Mouse (Mus musculus) E14TG2a.4 (cell line): ENCODE measurements around the gene Ms4a10.

ENCODE experiments used
- H3K27me3 ChIP-seq: 2 replicates; pipeline ENCODE4 v1.6.1; 2014; ENCODE audit warnings: low read length, control low read depth; ENCODE audit not compliant: insufficient read depth
- H3K36me3 ChIP-seq: 2 replicates; pipeline ENCODE4 v1.6.1; 2014; ENCODE audit warnings: low read length, control low read depth; ENCODE audit not compliant: insufficient read depth
- H3K4me1 ChIP-seq: replicated peaks from 2 replicates; pipeline ENCODE4 v1.6.1; 2014; ENCODE audit warnings: low read depth, low read length, control low read depth
- H3K4me3 ChIP-seq: replicated peaks from 2 replicates; pipeline ENCODE4 v1.5.1; 2014; ENCODE audit warnings: mild to moderate bottlenecking, low read length
- H3K9me3 ChIP-seq: 2 replicates; pipeline ENCODE4 v1.6.1; 2014; ENCODE audit warnings: low read length, control low read depth
- CTCF ChIP-seq: conservative IDR thresholded peaks from 2 replicates; pipeline ENCODE4 v1.5.1; 2014; ENCODE audit warnings: low read length
- NANOG ChIP-seq: IDR thresholded peaks from 2 replicates; pipeline ENCODE4 v1.6.1; 2014; ENCODE audit warnings: borderline replicate concordance, low read length, mixed read lengths
- POU5F1 ChIP-seq: IDR thresholded peaks from 2 replicates; pipeline ENCODE4 v1.6.1; 2014; ENCODE audit warnings: low read length, borderline replicate concordance

Gene Ms4a10

DNA sequence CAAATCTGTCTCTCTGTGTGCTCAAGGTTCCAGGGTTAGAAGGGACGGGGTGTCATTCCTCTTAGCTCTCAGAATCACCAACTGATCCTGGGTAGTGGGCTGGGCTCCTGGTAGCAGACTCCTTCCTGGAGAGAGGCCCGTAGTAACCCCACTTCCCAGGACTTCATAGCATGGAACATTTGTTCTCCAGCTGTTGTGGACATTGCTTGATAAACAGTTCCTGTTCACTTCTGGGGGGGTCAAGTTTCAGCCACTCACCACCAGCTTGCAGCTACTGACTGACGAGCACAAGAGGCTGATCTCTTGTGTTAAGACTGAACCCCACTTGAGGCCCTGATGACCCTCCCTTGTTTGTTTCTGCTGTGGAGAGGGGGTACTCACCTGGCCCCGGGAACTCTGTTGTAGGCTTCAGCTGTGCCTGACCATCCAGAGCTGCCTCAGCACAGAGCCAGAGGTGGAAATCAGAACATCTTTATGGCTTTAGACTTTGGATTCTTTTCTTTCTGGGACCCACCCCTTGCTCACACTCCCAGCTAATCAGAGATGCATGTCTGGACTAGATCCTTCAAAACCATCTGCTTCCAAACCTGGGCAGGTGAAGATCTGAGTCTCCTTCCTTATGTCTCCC is at the start of gene Ms4a10:
Ms4a10 (minus strand) TSS at position 433 of the 628 bp plus-strand sequence.
- Histone ChIP-seq H3K4me3 (peak within 1 kb of the TSS; percentile 43), H3K36me3 (no peaks in the 10 kb centered on the region), H3K9me3 (peaks cover 6% of the 10 kb centered on the region), H3K27me3 (peaks cover 6% of the 10 kb centered on the region; the same call in 1 of the 2 replicates), H3K4me1 (peaks cover 53% of the 10 kb centered on the region)
- no peak for TF ChIP-seq POU5F1
- no peak for TF ChIP-seq NANOG
- no peak for TF ChIP-seq CTCF

DNA sequence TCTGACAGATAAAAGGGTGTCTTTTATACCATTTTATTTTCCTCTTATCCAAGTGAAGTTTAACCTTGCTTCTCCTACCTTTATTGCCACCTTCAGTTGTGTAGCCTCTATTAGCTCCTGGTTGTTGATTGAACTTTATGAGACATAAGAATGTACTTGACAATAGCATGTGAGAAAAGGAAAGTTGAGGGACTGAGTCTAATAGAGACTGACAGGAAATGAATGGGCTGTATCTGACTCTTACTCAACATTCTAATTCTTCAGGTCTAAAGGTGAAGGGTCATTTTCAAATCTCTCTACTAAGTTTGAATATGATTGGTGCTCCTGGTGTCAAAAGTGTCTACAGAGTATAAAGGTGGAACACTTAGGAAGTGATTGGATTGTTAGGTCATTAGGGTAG is 47.9 kb upstream of the Ms4a10 start:
- Histone ChIP-seq H3K4me1 (peaks cover 5% of the 10 kb centered on the region; the same call in 1 of the 2 replicates), H3K36me3 (no peaks in the 10 kb centered on the region), H3K9me3 (peaks cover 4% of the 10 kb centered on the region), H3K4me3 (no peak overlapping the region), H3K27me3 (0 out of 2 replicates have a peak, but pooled peaks cover 2% of the 10 kb centered on the region)
- no peak for TF ChIP-seq NANOG
- no peak for TF ChIP-seq POU5F1
- no peak for TF ChIP-seq CTCF

DNA sequence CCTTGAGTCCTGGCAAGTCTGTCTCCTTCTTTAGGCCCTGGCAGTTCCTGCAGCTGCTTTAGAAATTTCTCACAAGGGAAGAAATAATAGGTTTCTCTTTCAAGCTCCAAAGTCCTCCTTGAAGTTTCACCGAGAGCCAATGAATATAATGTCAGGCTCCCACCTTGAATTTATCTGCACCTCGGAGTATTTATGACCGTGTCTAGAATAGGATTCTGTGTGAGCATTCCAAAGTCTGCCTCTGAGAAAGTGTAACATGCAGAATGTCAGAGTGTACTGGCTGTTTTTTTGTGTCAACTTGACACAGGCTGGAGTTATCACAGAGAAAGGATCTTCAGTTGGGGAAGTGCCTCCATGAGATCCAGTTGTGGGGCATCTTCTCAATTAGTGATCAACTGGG is 43.4 kb upstream of the Ms4a10 start, which contains the start of gene Ms4a18:
Ms4a18 (minus strand) TSS at position 141 of the 400 bp plus-strand sequence.
- Histone ChIP-seq H3K36me3 (no peaks in the 10 kb centered on the region), H3K4me3 (no peak within 1 kb of the TSS), H3K27me3 (0 out of 2 replicates have a peak, but pooled peaks cover 2% of the 10 kb centered on the region), H3K4me1 (peaks cover 5% of the 10 kb centered on the region; the same call in 1 of the 2 replicates), H3K9me3 (peaks cover 4% of the 10 kb centered on the region)
- TF ChIP-seq CTCF = no peak
- no peak for TF ChIP-seq NANOG
- TF ChIP-seq POU5F1 = no peak

DNA sequence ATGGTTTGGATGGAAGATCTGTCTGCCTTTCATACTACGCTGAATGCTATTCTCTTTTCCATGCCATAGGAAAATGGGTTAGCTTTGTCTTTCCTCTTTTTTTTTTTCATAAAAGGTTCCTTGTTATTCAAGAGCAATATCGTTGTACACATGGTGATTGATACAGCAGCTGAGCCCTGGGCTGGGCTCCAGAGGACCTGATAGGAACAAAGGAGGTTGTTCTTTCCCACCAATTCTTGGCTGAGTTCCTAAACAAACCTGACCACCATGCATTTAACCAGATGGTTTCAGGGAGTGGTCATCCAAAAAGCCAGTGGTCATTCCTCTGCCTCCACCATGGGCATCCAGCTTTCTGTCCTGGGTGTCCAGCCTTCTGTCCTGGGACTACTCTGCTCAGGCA is 42.8 kb upstream of the Ms4a10 start:
- Histone ChIP-seq H3K4me3 (no peak overlapping the region), H3K27me3 (0 out of 2 replicates have a peak, but pooled peaks cover 2% of the 10 kb centered on the region)
- TF ChIP-seq CTCF (no peak), NANOG (no peak), POU5F1 (no peak)

DNA sequence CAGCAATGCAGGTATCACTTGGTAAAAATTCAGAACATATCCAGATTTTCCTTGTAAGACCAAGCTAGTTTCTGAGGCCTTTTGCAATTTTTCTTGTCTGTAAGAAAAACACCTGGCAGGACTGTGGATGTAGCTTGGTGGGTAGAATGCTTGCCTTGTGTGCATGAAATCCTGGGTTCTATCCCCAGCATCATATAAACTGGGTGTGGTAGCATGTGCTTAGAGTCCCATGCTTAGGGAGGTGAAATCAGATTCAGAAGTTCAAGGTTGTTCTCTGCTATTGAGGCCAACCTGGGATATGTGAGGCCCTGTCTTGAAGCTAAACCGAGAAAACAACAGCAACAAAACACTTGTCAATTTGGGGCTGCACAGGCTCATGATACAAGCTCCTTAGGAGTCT is 41.5 kb upstream of the Ms4a10 start:
- Histone ChIP-seq H3K36me3 (no peaks in the 10 kb centered on the region), H3K4me1 (peaks cover 5% of the 10 kb centered on the region; the same call in 1 of the 2 replicates), H3K27me3 (no peaks in the 10 kb centered on the region), H3K9me3 (peaks cover 4% of the 10 kb centered on the region), H3K4me3 (no peak overlapping the region)
- TF ChIP-seq NANOG (no peak), POU5F1 (no peak), CTCF (no peak)

More for the DNA sequence above, 42.8 kb upstream of the Ms4a10 start:
- peaks cover 5% of the 10 kb centered on the region; the same call in 1 of the 2 replicates for H3K4me1 ChIP-seq
- peaks cover 4% of the 10 kb centered on the region for H3K9me3 ChIP-seq
- no peaks in the 10 kb centered on the region for H3K36me3 ChIP-seq

DNA sequence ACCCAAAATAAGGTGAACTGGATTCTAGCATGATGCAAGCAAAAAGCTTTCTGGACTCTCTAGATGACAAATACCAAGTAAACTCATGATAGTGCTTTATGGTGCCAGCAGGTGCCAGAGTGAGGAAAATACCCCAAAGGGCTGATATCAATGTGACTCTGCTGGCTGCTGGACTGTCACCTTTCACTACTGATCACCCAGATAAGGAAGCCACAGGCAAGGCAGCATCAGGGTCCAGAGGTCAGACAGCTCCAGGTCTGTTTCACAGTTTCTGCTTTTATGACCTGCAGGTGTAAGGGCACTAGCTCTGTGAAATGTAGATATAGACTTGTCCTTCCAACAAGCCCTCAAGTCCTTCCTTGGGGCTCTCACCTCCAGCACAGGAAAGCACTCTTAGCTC is 41.0 kb upstream of the Ms4a10 start:
- TF ChIP-seq CTCF (no peak), NANOG (no peak), POU5F1 (no peak)
- H3K36me3 ChIP-seq = no peaks in the 10 kb centered on the region
- H3K9me3 ChIP-seq = peaks cover 4% of the 10 kb centered on the region
- peaks cover 5% of the 10 kb centered on the region; the same call in 1 of the 2 replicates for H3K4me1 ChIP-seq
- H3K4me3 ChIP-seq = no peak overlapping the region
- no peaks in the 10 kb centered on the region for H3K27me3 ChIP-seq

DNA sequence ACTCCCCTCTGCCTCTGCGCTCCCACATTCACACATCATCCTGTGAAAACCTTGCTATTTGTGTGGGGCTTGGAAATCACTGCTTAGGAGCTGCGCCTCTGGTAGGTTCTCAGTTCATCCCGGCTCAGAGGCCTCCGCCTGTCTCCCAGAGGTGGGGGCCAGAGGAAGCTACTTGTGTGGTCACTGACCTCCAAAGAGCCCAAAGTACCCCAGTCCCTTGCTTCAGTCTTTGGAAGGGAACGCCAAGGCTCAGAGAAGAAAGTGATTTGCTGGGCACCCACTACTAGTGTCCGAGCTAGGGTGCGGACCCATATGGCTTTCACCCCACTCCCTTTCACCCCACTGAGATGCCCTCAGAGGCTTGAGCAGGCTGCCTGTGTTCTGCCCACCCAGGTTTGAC is 18.7 kb upstream of the Ms4a10 start, which contains the start of gene Ms4a15:
Ms4a15 (minus strand) TSS at position 101 of the 400 bp plus-strand sequence.
- no peaks in the 10 kb centered on the region for H3K36me3 ChIP-seq
- peaks cover 15% of the 10 kb centered on the region for H3K27me3 ChIP-seq
- H3K4me1 ChIP-seq = peaks cover 7% of the 10 kb centered on the region
- H3K9me3 ChIP-seq = no peaks in the 10 kb centered on the region
- no peak for TF ChIP-seq CTCF
- TF ChIP-seq NANOG = no peak
- TF ChIP-seq POU5F1 = no peak
- H3K4me3 ChIP-seq = no peak within 1 kb of the TSS

DNA sequence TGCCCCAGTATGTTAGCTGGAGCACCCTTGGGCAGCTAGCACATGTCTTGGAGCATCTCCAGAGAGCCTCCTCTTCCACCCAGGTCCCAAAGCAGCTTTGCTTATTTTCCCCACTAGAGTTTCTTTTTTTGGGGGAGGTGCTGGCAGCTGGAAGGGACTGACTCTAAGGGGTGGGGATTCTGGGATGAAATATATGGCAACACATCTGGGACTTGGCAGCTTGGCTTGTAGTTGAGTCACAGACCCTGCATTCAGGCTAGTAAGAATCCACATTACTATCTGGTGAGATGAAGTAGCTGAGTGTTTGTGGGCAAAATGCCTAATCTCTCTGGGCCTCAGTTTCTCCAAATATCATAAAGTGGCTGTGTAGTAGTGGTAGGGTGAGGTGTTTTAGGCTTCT is 17.4 kb upstream of the Ms4a10 start:
- no peak overlapping the region for H3K4me3 ChIP-seq
- H3K4me1 ChIP-seq = peaks cover 7% of the 10 kb centered on the region
- H3K9me3 ChIP-seq = no peaks in the 10 kb centered on the region
- TF ChIP-seq POU5F1 (no peak), CTCF (no peak), NANOG (no peak)
- peaks cover 15% of the 10 kb centered on the region for H3K27me3 ChIP-seq
- H3K36me3 ChIP-seq = no peaks in the 10 kb centered on the region

DNA sequence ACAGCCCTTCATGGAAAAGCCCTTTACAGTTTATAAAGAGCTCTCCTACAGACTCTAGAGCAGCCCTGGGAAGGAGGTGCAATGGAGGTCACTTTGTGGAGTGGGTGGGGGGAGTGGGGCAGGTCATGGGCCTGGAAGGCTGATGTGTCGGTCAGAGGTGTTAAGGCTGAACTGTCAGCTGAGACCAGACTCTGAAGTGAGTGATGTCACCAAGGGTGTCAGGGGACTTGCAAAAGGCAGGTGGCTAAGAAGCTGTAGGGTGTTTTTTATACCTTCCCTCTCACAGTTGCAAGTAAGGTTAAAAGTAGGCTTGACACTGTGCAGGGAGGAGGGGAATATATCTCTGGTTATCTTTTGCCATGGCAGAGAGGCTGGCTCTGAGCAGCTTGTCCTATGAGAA is 16.3 kb upstream of the Ms4a10 start:
- H3K27me3 ChIP-seq = peaks cover 15% of the 10 kb centered on the region
- no peaks in the 10 kb centered on the region for H3K36me3 ChIP-seq
- no peak overlapping the region for H3K4me3 ChIP-seq
- H3K9me3 ChIP-seq = no peaks in the 10 kb centered on the region
- no peak for TF ChIP-seq POU5F1
- TF ChIP-seq NANOG = no peak
- no peak for TF ChIP-seq CTCF
- H3K4me1 ChIP-seq = peaks cover 1% of the 10 kb centered on the region; the same call in 1 of the 2 replicates
